20 mouse cellular contexts compared by ENCODE assay signal in the genomic region with DNA sequence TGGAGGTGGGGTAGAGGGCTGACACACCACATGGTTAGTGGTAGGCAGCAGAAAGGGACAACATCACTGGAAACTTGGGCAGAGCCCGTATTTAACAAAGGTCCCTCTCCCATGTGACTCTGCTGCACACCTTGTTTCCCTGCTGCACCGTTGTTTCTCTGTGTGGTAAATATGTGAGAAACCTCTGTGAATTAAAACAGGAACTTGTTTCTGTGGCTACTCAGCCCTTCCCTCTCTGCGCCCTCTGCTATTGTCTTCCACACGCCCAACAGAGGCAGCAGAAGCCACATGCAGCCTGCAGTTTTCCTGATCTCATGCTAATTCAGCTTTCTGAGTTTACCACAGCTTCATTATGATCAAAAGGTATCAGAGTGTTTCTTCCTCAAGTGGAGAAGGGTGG.
A peak's percentile ranks its signal among the peaks of the same experiment; 100 is the strongest.
DNase-seq lines count a peak whose midpoint lies in the region; ATAC-seq and TF ChIP-seq lines count a peak whose summit lies in the region.
"Had no signal": no experiment of that assay in that cellular context is flagged by ENCODE, and none has a peak within 500 bp of the region (broad histone marks: within the 10 kb centered on the region; RNA-seq: fewer than 3 reads in every experiment).

No protein-coding gene starts in this region.

- H3K4me3 ChIP-seq in forebrain, embryonic 10.5 days: no peak overlapping the region
- H3K4me3 ChIP-seq in forebrain, embryonic 11.5 days (ENCODE audit: low read depth, low read length): no peak overlapping the region
- no peak overlapping the region for H3K4me3 ChIP-seq in hindbrain, embryonic 15.5 days
- no peak overlapping the region for H3K4me3 ChIP-seq in hindbrain, postnatal 0 days (ENCODE audit: low read length)
- no peak overlapping the region for H3K4me3 ChIP-seq in kidney, adult 2 months (ENCODE audit: insufficient read depth, low read depth, low read length)
- H3K4me3 ChIP-seq: forebrain, embryonic 15.5 days; hindbrain, embryonic 12.5 days; limb, embryonic 15.5 days; liver, embryonic 15.5 days; neural tube, embryonic 15.5 days had no signal

- no peaks in the 10 kb centered on the region for H3K9me3 ChIP-seq in forebrain, embryonic 10.5 days
- no peaks in the 10 kb centered on the region for H3K9me3 ChIP-seq in forebrain, embryonic 11.5 days (ENCODE audit: control insufficient read depth, low read length)
- H3K9me3 ChIP-seq in hindbrain, embryonic 15.5 days: no peaks in the 10 kb centered on the region
- H3K9me3 ChIP-seq in hindbrain, postnatal 0 days (ENCODE audit: low read length): no peaks in the 10 kb centered on the region
- H3K9me3 ChIP-seq: forebrain, embryonic 15.5 days; hindbrain, embryonic 12.5 days; limb, embryonic 15.5 days; liver, embryonic 15.5 days; neural tube, embryonic 15.5 days had no signal

- WGBS in forebrain, embryonic 10.5 days: 65% methylated on average over 4 of the region's 4 CpGs
- 61% methylated on average over 4 of the region's 4 CpGs for WGBS in forebrain, embryonic 11.5 days
- WGBS in hindbrain, embryonic 15.5 days: 66% methylated on average over 4 of the region's 4 CpGs
- 66% methylated on average over 4 of the region's 4 CpGs for WGBS in hindbrain, postnatal 0 days
- 76% methylated on average over 4 of the region's 4 CpGs for WGBS in kidney, adult 2 months

- DNase-seq in forebrain, embryonic 10.5 days (ENCODE audit: extremely low spot score, low spot score): no peak
- DNase-seq in forebrain, embryonic 11.5 days (ENCODE audit: low spot score): no peak
- no peak for DNase-seq in hindbrain, postnatal 0 days (ENCODE audit: low spot score)
- peak; percentile 82 for DNase-seq in ZHBTc4 (ENCODE audit: low read depth, low spot score)
- no peak for DNase-seq in kidney, adult 2 months
- no peak for DNase-seq in right cerebral cortex, adult 18-20 months
- DNase-seq: cerebellum, adult 2 months; right cerebral cortex, postnatal 25 days; thymus, postnatal 36 days had no signal

- TF ChIP-seq POLR2A in kidney, adult 2 months (IDR thresholded peaks at IDR 0.05; ENCODE audit: low read depth, low read length): no peak

- peaks cover 25% of the 10 kb centered on the region for H3K4me1 ChIP-seq in forebrain, embryonic 10.5 days
- no peaks in the 10 kb centered on the region; the same call in 1 of the 2 replicates for H3K4me1 ChIP-seq in forebrain, embryonic 11.5 days (replicated peaks; ENCODE audit: control insufficient read depth, insufficient read depth, low read length)
- peaks cover 19% of the 10 kb centered on the region for H3K4me1 ChIP-seq in hindbrain, embryonic 15.5 days (replicated peaks)
- H3K4me1 ChIP-seq in hindbrain, postnatal 0 days (ENCODE audit: insufficient read depth, low read length): no peaks in the 10 kb centered on the region
- no peaks in the 10 kb centered on the region for H3K4me1 ChIP-seq in kidney, adult 2 months (ENCODE audit: control insufficient read depth, insufficient read depth, low read length)
- H3K4me1 ChIP-seq: liver, embryonic 15.5 days had no signal

- H3K36me3 ChIP-seq in forebrain, embryonic 10.5 days (replicated peaks): no peaks in the 10 kb centered on the region
- H3K36me3 ChIP-seq in forebrain, embryonic 11.5 days (ENCODE audit: control insufficient read depth, insufficient read depth, low read length): no peaks in the 10 kb centered on the region
- no peaks in the 10 kb centered on the region for H3K36me3 ChIP-seq in hindbrain, embryonic 15.5 days
- no peaks in the 10 kb centered on the region for H3K36me3 ChIP-seq in hindbrain, postnatal 0 days (ENCODE audit: insufficient read depth, low read length)
- H3K36me3 ChIP-seq in kidney, adult 2 months (ENCODE audit: control insufficient read depth, insufficient read depth, low read length): no peaks in the 10 kb centered on the region
- H3K36me3 ChIP-seq: forebrain, embryonic 15.5 days; hindbrain, embryonic 12.5 days; limb, embryonic 15.5 days; liver, embryonic 15.5 days; neural tube, embryonic 15.5 days had no signal

- no peak for ATAC-seq in forebrain, embryonic 11.5 days (replicated peaks; ENCODE audit: low FRiP score)
- ATAC-seq in hindbrain, embryonic 15.5 days (ENCODE audit: low FRiP score, low read depth): no peak
- ATAC-seq in hindbrain, postnatal 0 days: no peak
- ATAC-seq in megakaryocyte progenitor cell, adult 5-6 weeks (replicated peaks; ENCODE audit: poor library complexity): peak; percentile 82
- ATAC-seq: CD4-positive, CD25-positive, alpha-beta regulatory T cell, adult 4 months; forebrain, embryonic 15.5 days; intestine, embryonic 16.5 days; midbrain, embryonic 16.5 days had no signal

- no peak overlapping the region for H3K9ac ChIP-seq in forebrain, embryonic 11.5 days (ENCODE audit: low read length)
- no peak overlapping the region for H3K9ac ChIP-seq in hindbrain, embryonic 15.5 days
- H3K9ac ChIP-seq in hindbrain, postnatal 0 days (replicated peaks; ENCODE audit: low read length): no peak overlapping the region
- H3K9ac ChIP-seq: forebrain, embryonic 15.5 days; hindbrain, embryonic 12.5 days; limb, embryonic 15.5 days; liver, embryonic 15.5 days; neural tube, embryonic 15.5 days had no signal

- H3K27me3 ChIP-seq in forebrain, embryonic 10.5 days (ENCODE audit: poor library complexity, severe bottlenecking): no peaks in the 10 kb centered on the region
- no peaks in the 10 kb centered on the region for H3K27me3 ChIP-seq in forebrain, embryonic 11.5 days (ENCODE audit: control insufficient read depth, insufficient read depth, low read length)
- no peaks in the 10 kb centered on the region for H3K27me3 ChIP-seq in hindbrain, embryonic 15.5 days
- no peaks in the 10 kb centered on the region for H3K27me3 ChIP-seq in hindbrain, postnatal 0 days (ENCODE audit: insufficient read depth, low read length)
- no peaks in the 10 kb centered on the region for H3K27me3 ChIP-seq in kidney, adult 2 months (replicated peaks; ENCODE audit: control insufficient read depth, insufficient read depth, low read length)
- H3K27me3 ChIP-seq: forebrain, embryonic 15.5 days; hindbrain, embryonic 12.5 days; limb, embryonic 15.5 days; liver, embryonic 15.5 days; neural tube, embryonic 15.5 days had no signal

- no peak overlapping the region for H3K4me2 ChIP-seq in forebrain, embryonic 11.5 days (ENCODE audit: low read depth, low read length, severe bottlenecking)
- H3K4me2 ChIP-seq in hindbrain, embryonic 15.5 days: no peak overlapping the region
- no peak overlapping the region for H3K4me2 ChIP-seq in hindbrain, postnatal 0 days (ENCODE audit: low read depth, low read length)
- H3K4me2 ChIP-seq: forebrain, embryonic 15.5 days; hindbrain, embryonic 12.5 days; limb, embryonic 15.5 days; liver, embryonic 15.5 days; neural tube, embryonic 15.5 days had no signal

- no peak for TF ChIP-seq CTCF in hindbrain, postnatal 0 days (IDR thresholded peaks at IDR 0.05; ENCODE audit: low read depth)
- TF ChIP-seq CTCF in kidney, adult 2 months (conservative IDR thresholded peaks at IDR 0.05; ENCODE audit: insufficient read depth, insufficient read length, low read depth, low read length): no peak

- peak overlapping the region; percentile 40; the same call in 1 of the 2 replicates for H3K27ac ChIP-seq in forebrain, embryonic 10.5 days
- H3K27ac ChIP-seq in forebrain, embryonic 11.5 days (ENCODE audit: low read depth, low read length): no peak overlapping the region
- H3K27ac ChIP-seq in hindbrain, embryonic 15.5 days (replicated peaks): 0 out of 2 replicates have a peak overlapping the region, but pooled peaks have one; percentile 10
- H3K27ac ChIP-seq in hindbrain, postnatal 0 days: no peak overlapping the region
- H3K27ac ChIP-seq in kidney, adult 2 months (ENCODE audit: insufficient read depth, low read depth, low read length): no peak overlapping the region
- H3K27ac ChIP-seq: forebrain, embryonic 15.5 days; hindbrain, embryonic 12.5 days; kidney, postnatal 0 days; limb, embryonic 15.5 days; liver, embryonic 15.5 days; neural tube, embryonic 15.5 days had no signal

Comparison
In these comparisons a context has a peak if more than half of its experiments do, and no peak if none do; other contexts are left out.
1. H3K27ac ChIP-seq: peak in forebrain, embryonic 10.5 days (single experiment) and hindbrain, embryonic 15.5 days (single experiment); none in forebrain, embryonic 11.5 days (single experiment), hindbrain, postnatal 0 days (single experiment) and kidney, adult 2 months (single experiment).